ENCODE assay signal across 11 mouse cellular contexts in the genomic region with DNA sequence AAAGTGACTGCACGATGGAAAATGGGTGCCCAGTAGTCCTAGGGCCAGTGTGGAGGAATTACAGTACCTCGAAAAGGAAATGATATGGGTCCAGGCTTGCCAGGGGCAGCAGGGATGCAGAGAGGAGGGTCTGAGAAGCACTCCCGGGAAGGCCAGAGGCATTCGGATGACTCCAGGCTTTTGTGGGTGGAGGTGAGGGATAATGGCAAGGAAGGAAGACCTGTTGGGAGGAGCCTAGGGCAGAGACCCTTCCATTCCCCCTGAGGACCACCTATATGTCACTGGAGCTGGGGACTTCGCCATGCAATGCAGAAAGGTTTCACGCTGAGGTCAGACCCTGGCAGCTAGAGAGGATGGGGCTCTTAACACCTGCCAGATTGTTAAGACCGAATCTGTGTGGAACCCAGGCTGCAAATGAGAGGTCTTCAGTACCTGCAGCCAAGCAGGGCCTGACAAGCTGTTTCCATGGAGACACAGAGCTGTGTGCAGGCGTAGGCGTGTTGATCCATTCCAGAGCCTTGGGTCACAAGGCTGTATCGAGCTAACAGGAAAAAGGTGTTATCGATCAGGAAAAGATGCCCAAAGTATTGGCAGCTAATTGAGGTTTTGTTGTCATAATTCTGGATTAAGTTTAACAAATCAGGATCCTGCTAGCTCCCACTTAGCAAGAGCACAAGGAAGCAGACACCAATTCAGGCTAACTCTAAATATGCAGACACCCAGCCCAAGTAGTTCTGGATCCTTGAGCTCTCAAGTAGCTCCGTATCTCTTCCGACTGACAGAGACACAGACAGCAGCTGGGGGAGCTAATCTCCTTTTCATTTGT. TPM values are rescaled to one million over a fixed set of nuclear protein-coding genes. Genes with fewer than 3 reads are reported as not detected.
DNase-seq lines count a peak whose midpoint lies in the region; ATAC-seq and TF ChIP-seq lines count a peak whose summit lies in the region.
"Had no signal": no experiment of that assay in that cellular context is flagged by ENCODE, and none has a peak within 500 bp of the region (broad histone marks: within the 10 kb centered on the region; RNA-seq: fewer than 3 reads in every experiment).

No protein-coding gene starts in this region.

- no peak for TF ChIP-seq CTCF in gastrocnemius, adult 2 months (IDR thresholded peaks at IDR 0.05)

- no peaks in the 10 kb centered on the region for H3K27me3 ChIP-seq in midbrain, embryonic 13.5 days
- no peaks in the 10 kb centered on the region for H3K27me3 ChIP-seq in midbrain, embryonic 11.5 days (ENCODE audit: control insufficient read depth, insufficient read depth, low read length)
- no peaks in the 10 kb centered on the region for H3K27me3 ChIP-seq in forebrain, embryonic 14.5 days (replicated peaks; ENCODE audit: control insufficient read depth, insufficient read depth, low read length)
- H3K27me3 ChIP-seq in myocyte (ENCODE audit: control insufficient read depth, insufficient read depth, insufficient read length) = no peaks in the 10 kb centered on the region
- H3K27me3 ChIP-seq in kidney, embryonic 15.5 days = no peaks in the 10 kb centered on the region
- H3K27me3 ChIP-seq: limb, embryonic 13.5 days; neural tube, embryonic 12.5 days had no signal

- no peaks in the 10 kb centered on the region for H3K9me3 ChIP-seq in midbrain, embryonic 13.5 days
- no peaks in the 10 kb centered on the region for H3K9me3 ChIP-seq in midbrain, embryonic 11.5 days (ENCODE audit: control insufficient read depth, low read length)
- no peaks in the 10 kb centered on the region for H3K9me3 ChIP-seq in forebrain, embryonic 14.5 days (replicated peaks; ENCODE audit: control insufficient read depth, low read length)
- H3K9me3 ChIP-seq in kidney, embryonic 15.5 days (replicated peaks) = no peaks in the 10 kb centered on the region
- H3K9me3 ChIP-seq: limb, embryonic 13.5 days; neural tube, embryonic 12.5 days had no signal

- H3ac ChIP-seq in myocyte (ENCODE audit: control insufficient read depth, insufficient read length) = no peak overlapping the region

- intact Hi-C loops in gastrocnemius, adult 2 months (cut with DNase I) = loop anchor here (10.0 kb wide), 1 partner anchor 115 kb away; no protein-coding TSS in a partner anchor

- H3K36me3 ChIP-seq in midbrain, embryonic 13.5 days = no peaks in the 10 kb centered on the region
- no peaks in the 10 kb centered on the region for H3K36me3 ChIP-seq in midbrain, embryonic 11.5 days (ENCODE audit: control insufficient read depth, insufficient read depth, low read length)
- H3K36me3 ChIP-seq in forebrain, embryonic 14.5 days (ENCODE audit: control insufficient read depth, insufficient read depth, low read length) = no peaks in the 10 kb centered on the region
- H3K36me3 ChIP-seq in myocyte (ENCODE audit: control insufficient read depth, insufficient read depth) = no peaks in the 10 kb centered on the region
- no peaks in the 10 kb centered on the region for H3K36me3 ChIP-seq in kidney, embryonic 15.5 days
- H3K36me3 ChIP-seq: limb, embryonic 13.5 days; neural tube, embryonic 12.5 days had no signal

- H3K4me3 ChIP-seq in gastrocnemius, adult 2 months = no peak overlapping the region
- H3K4me3 ChIP-seq in midbrain, embryonic 13.5 days (replicated peaks) = no peak overlapping the region
- no peak overlapping the region for H3K4me3 ChIP-seq in midbrain, embryonic 11.5 days (ENCODE audit: low read depth, low read length)
- H3K4me3 ChIP-seq in forebrain, embryonic 14.5 days (ENCODE audit: low read depth, low read length) = no peak overlapping the region
- no peak overlapping the region for H3K4me3 ChIP-seq in myocyte
- H3K4me3 ChIP-seq in kidney, embryonic 15.5 days (replicated peaks) = no peak overlapping the region
- H3K4me3 ChIP-seq: limb, embryonic 13.5 days; neural tube, embryonic 12.5 days had no signal

- no peak overlapping the region for H3K4me2 ChIP-seq in midbrain, embryonic 13.5 days (replicated peaks)
- no peak overlapping the region for H3K4me2 ChIP-seq in midbrain, embryonic 11.5 days
- H3K4me2 ChIP-seq in forebrain, embryonic 14.5 days (ENCODE audit: low read length) = no peak overlapping the region
- peak overlapping the region; percentile 3 for H3K4me2 ChIP-seq in myocyte (ENCODE audit: low read depth)
- H3K4me2 ChIP-seq in kidney, embryonic 15.5 days = no peak overlapping the region
- H3K4me2 ChIP-seq: limb, embryonic 13.5 days; neural tube, embryonic 12.5 days had no signal

- no peak overlapping the region for H3K9ac ChIP-seq in midbrain, embryonic 13.5 days (replicated peaks)
- H3K9ac ChIP-seq in midbrain, embryonic 11.5 days (ENCODE audit: low read length) = no peak overlapping the region
- peak overlapping the region; percentile 14; the same call in 1 of the 2 replicates for H3K9ac ChIP-seq in forebrain, embryonic 14.5 days (ENCODE audit: low read length)
- H3K9ac ChIP-seq in kidney, embryonic 15.5 days = no peak overlapping the region
- H3K9ac ChIP-seq: limb, embryonic 13.5 days; neural tube, embryonic 12.5 days had no signal

- peak overlapping the region; percentile 24 for H3K27ac ChIP-seq in gastrocnemius, adult 2 months
- H3K27ac ChIP-seq in midbrain, embryonic 13.5 days = peak overlapping the region; percentile 52
- no peak overlapping the region for H3K27ac ChIP-seq in midbrain, embryonic 11.5 days (ENCODE audit: low read depth, low read length)
- H3K27ac ChIP-seq in forebrain, embryonic 14.5 days (ENCODE audit: low read depth, low read length) = 0 out of 2 replicates have a peak overlapping the region, but pooled peaks have one; percentile 5
- H3K27ac ChIP-seq in kidney, embryonic 15.5 days = no peak overlapping the region
- H3K27ac ChIP-seq: kidney, postnatal 0 days; limb, embryonic 13.5 days; neural tube, embryonic 12.5 days had no signal

- no peak for TF ChIP-seq POLR2A in myocyte (IDR thresholded peaks at IDR 0.05; ENCODE audit: insufficient read length, low read depth)

- ATAC-seq in midbrain, embryonic 13.5 days = peak; percentile 86
- no peak for ATAC-seq in midbrain, embryonic 11.5 days (ENCODE audit: low FRiP score)
- ATAC-seq in forebrain, embryonic 14.5 days = peak; percentile 54; the same call in 1 of the 2 replicates
- ATAC-seq in kidney, embryonic 15.5 days (replicated peaks; ENCODE audit: low FRiP score) = no peak

- no peaks in the 10 kb centered on the region for H3K79me2 ChIP-seq in myocyte (ENCODE audit: control insufficient read depth, insufficient read depth)

- DNase-seq in gastrocnemius, adult 2 months = no peak
- DNase-seq in gastrocnemius, postnatal 4 days (ENCODE audit: low spot score in 2 of 2) = no peak
- no peak for DNase-seq in midbrain, embryonic 11.5 days (ENCODE audit: low spot score, missing footprints)
- peak; percentile 63 for DNase-seq in forebrain, embryonic 14.5 days (ENCODE audit: low spot score)
- DNase-seq in kidney, adult 8-10 months = no peak

- 51% methylated on average over 13 of the region's 13 CpGs for WGBS in midbrain, embryonic 13.5 days
- WGBS in midbrain, embryonic 11.5 days = 66% methylated on average over 13 of the region's 13 CpGs
- 60% methylated on average over 13 of the region's 13 CpGs for WGBS in forebrain, embryonic 14.5 days
- 63% methylated on average over 13 of the region's 13 CpGs for WGBS in kidney, embryonic 15.5 days

- H3K4me1 ChIP-seq in midbrain, embryonic 13.5 days (replicated peaks) = peaks cover 13% of the 10 kb centered on the region
- H3K4me1 ChIP-seq in midbrain, embryonic 11.5 days (ENCODE audit: control insufficient read depth, insufficient read depth, low read length) = no peaks in the 10 kb centered on the region
- no peaks in the 10 kb centered on the region for H3K4me1 ChIP-seq in forebrain, embryonic 14.5 days (ENCODE audit: control insufficient read depth, insufficient read depth, low read length)
- H3K4me1 ChIP-seq in kidney, embryonic 15.5 days = no peaks in the 10 kb centered on the region
- H3K4me1 ChIP-seq: neural tube, embryonic 12.5 days had no signal

TF ChIP-seq in myocyte, 11 proteins besides CTCF, POLR2A, EP300 and RAD21:
- TF ChIP-seq CEBPB (IDR thresholded peaks at IDR 0.05; ENCODE audit: insufficient read depth, poor library complexity, severe bottlenecking) (no peak), POLR2AphosphoS2 (IDR thresholded peaks at IDR 0.05; ENCODE audit: insufficient read length, low read depth) (no peak), SRF (IDR thresholded peaks at IDR 0.05; ENCODE audit: control insufficient read depth, insufficient read length, low read depth) (no peak), MYOG (IDR thresholded peaks at IDR 0.05; ENCODE audit: control insufficient read depth in 1 of 3, insufficient read depth in 1 of 3, insufficient read length in 2 of 3, low read depth in 2 of 3) (no peak), E2F4 (IDR thresholded peaks at IDR 0.05; ENCODE audit: insufficient read depth) (no peak), TCF3 (IDR thresholded peaks at IDR 0.05; ENCODE audit: insufficient read length, low read depth) (no peak), REST (IDR thresholded peaks at IDR 0.05; ENCODE audit: insufficient read depth, insufficient read length) (no peak), TCF12 (IDR thresholded peaks at IDR 0.05; ENCODE audit: insufficient read depth, poor library complexity, severe bottlenecking) (no peak), MYOD1 (IDR thresholded peaks at IDR 0.05; ENCODE audit: control insufficient read depth in 1 of 3, insufficient read length in 2 of 3, low read depth in 2 of 3) (no peak), USF1 (IDR thresholded peaks at IDR 0.05; ENCODE audit: low read depth) (no peak)

RNA-seq across cellular contexts. Expression of gene Mkln1, which starts 59.2 kb away (rescaled TPM):
- total RNA-seq in gastrocnemius, adult 2 months (2021) = 100 to 1,000 TPM; 151 to 170 TPM
- total RNA-seq in gastrocnemius, postnatal 4 days (2021) = 100 to 1,000 TPM; 108 to 129 TPM
- 155 and 167 TPM in 2 replicates for polyA plus RNA-seq in midbrain, embryonic 13.5 days (2015; fragmentation: Nextera tagmentation; extraction: Ambion mirVana)
- 217 and 249 TPM in 2 replicates for polyA plus RNA-seq in midbrain, embryonic 11.5 days (2014; fragmentation: Nextera tagmentation; extraction: Ambion mirVana)
- 156 and 167 TPM in 2 replicates for polyA plus RNA-seq in forebrain, embryonic 14.5 days (2014; fragmentation: Nextera tagmentation; extraction: Ambion mirVana)
- polyA plus RNA-seq in myocyte (2012; fragmentation: generic; extraction: Trizol) = 67.4 TPM
- 205 and 206 TPM in 2 replicates for polyA plus RNA-seq in kidney, embryonic 15.5 days (2015; fragmentation: Nextera tagmentation; extraction: Ambion mirVana)

Comparison
In these comparisons a context has a peak if more than half of its experiments do, and no peak if none do; other contexts are left out.
1. H3K27ac ChIP-seq: peak in gastrocnemius, adult 2 months (single experiment), midbrain, embryonic 13.5 days (single experiment) and forebrain, embryonic 14.5 days (single experiment); none in midbrain, embryonic 11.5 days (single experiment) and kidney, embryonic 15.5 days (single experiment).
2. ATAC-seq: peak in midbrain, embryonic 13.5 days (single experiment) and forebrain, embryonic 14.5 days (single experiment); none in midbrain, embryonic 11.5 days (single experiment) and kidney, embryonic 15.5 days (single experiment).